Mouse (Mus musculus): ENCODE results near the gene Tmem88. TPM values are rescaled to one million over a fixed set of nuclear protein-coding genes. Genes with fewer than 3 reads are reported as not detected.

Tmem88 gene
- polyA plus RNA-seq, 1 experiment from 2014 or later, result 46.7 TPM

- Histone ChIP-seq H3K27me3 (ENCODE audit: control insufficient read depth, insufficient read depth, low read length) (no peaks in the 10 kb centered on the region), H3K4me3 (ENCODE audit: control insufficient read depth in 1 of 2, insufficient read depth in 1 of 2, low read depth in 1 of 2, low read length in 2 of 2) (no peak overlapping the region), H3K4me1 (ENCODE audit: control insufficient read depth in 2 of 2, insufficient read depth in 2 of 2, low read length in 2 of 2) (peaks cover 10 to 13% of the 10 kb centered on the region in 2 experiments), H3K4me2 (ENCODE audit: low read length) (no peak overlapping the region), H3K36me3 (ENCODE audit: control insufficient read depth, insufficient read depth, low read length) (peaks cover 62% of the 10 kb centered on the region), H3K27ac (replicated peaks in 1 of 2; ENCODE audit: control insufficient read depth in 1 of 2, insufficient read depth in 1 of 2, low read depth in 2 of 2, low read length in 2 of 2) (no peak overlapping the region), H3K9me3 (ENCODE audit: control insufficient read depth, low read length) (no peaks in the 10 kb centered on the region), H3K9ac (ENCODE audit: low read length) (no peak overlapping the region)
- ATAC-seq (ENCODE audit: insufficient number of reproducible peaks, insufficient read depth, low FRiP score, low read depth), result no peak
- WGBS, result 88% methylated on average over 16 of the region's 16 CpGs
Measured at GRCm38 (mm10) chr11:69406867-69407723, 9.1 kb upstream of the Tmem88 start.

- no peak overlapping the region for H3K27ac ChIP-seq (replicated peaks in 1 of 2; ENCODE audit: control insufficient read depth in 1 of 2, insufficient read depth in 1 of 2, low read depth in 2 of 2, low read length in 2 of 2)
- no peak overlapping the region for H3K4me2 ChIP-seq (ENCODE audit: low read length)
- H3K9me3 ChIP-seq (ENCODE audit: control insufficient read depth, low read length), result no peaks in the 10 kb centered on the region
- no peak for ATAC-seq (ENCODE audit: insufficient number of reproducible peaks, insufficient read depth, low FRiP score, low read depth)
- 90% methylated on average over 19 of the region's 19 CpGs for WGBS
- peaks cover 69% of the 10 kb centered on the region for H3K36me3 ChIP-seq (ENCODE audit: control insufficient read depth, insufficient read depth, low read length)
- H3K4me3 ChIP-seq (ENCODE audit: control insufficient read depth in 1 of 2, insufficient read depth in 1 of 2, low read depth in 1 of 2, low read length in 2 of 2), result no peak overlapping the region
- peaks cover 6 to 7% of the 10 kb centered on the region in 2 experiments for H3K4me1 ChIP-seq (ENCODE audit: control insufficient read depth in 2 of 2, insufficient read depth in 2 of 2, low read length in 2 of 2)
- no peaks in the 10 kb centered on the region for H3K27me3 ChIP-seq (ENCODE audit: control insufficient read depth, insufficient read depth, low read length)
- no peak overlapping the region for H3K9ac ChIP-seq (ENCODE audit: low read length)
Measured at GRCm38 (mm10) chr11:69406282-69406681, 8.2 kb upstream of the Tmem88 start.

DNA sequence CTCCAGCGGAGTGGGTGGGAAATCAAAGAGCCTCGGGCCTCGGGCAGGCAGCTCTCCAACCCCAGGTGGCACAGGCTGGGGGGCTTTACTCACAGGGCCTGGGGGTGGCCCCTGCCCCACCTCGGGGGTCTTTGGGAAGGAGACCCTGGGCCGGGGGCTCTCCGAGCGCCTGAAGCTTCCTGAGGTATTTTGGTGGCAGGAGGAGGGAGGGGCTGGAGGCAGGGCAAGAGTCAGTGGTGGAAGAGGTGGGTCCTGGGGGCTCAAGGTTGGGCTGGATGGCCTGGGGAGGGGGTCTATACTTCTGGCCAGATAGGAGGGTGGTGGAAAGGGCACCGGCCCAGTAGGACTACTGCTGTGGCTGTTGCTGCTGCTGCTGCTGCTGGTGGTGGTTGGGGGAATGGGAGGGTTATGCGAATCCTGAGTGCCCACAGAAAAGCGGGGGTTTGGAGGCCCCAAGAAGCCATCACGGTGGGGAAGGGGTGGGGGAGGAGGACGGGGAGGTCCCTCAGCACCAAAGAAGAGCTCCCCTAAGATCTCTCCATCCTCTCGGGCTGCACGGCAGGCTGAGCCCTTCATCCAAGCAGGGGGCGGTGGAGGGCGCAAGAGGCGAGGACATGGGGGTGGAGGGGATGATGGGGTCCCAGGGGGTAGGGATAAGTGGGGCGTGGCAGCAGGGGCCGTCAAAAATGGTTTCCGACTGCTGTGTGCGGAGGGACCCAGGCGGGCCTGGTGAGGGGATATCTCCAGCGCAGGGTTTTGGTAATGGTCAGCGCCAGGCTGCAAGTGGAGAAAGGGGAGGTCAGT is 7.6 kb upstream of the Tmem88 start:
- ATAC-seq (ENCODE audit: insufficient number of reproducible peaks, insufficient read depth, low FRiP score, low read depth), result no peak
- H3K4me1 ChIP-seq (ENCODE audit: control insufficient read depth in 2 of 2, insufficient read depth in 2 of 2, low read length in 2 of 2), result peaks cover 6 to 7% of the 10 kb centered on the region in 2 experiments
- H3K4me3 ChIP-seq (ENCODE audit: control insufficient read depth in 1 of 2, insufficient read depth in 1 of 2, low read depth in 1 of 2, low read length in 2 of 2), result no peak overlapping the region
- H3K9me3 ChIP-seq (ENCODE audit: control insufficient read depth, low read length), result no peaks in the 10 kb centered on the region
- no peaks in the 10 kb centered on the region for H3K27me3 ChIP-seq (ENCODE audit: control insufficient read depth, insufficient read depth, low read length)
- H3K4me2 ChIP-seq (ENCODE audit: low read length), result no peak overlapping the region
- peaks cover 75% of the 10 kb centered on the region for H3K36me3 ChIP-seq (ENCODE audit: control insufficient read depth, insufficient read depth, low read length)
- H3K27ac ChIP-seq (replicated peaks in 1 of 2; ENCODE audit: control insufficient read depth in 1 of 2, insufficient read depth in 1 of 2, low read depth in 2 of 2, low read length in 2 of 2), result no peak overlapping the region
- no peak overlapping the region for H3K9ac ChIP-seq (ENCODE audit: low read length)
- WGBS, result 89% methylated on average over 24 of the region's 24 CpGs

DNA sequence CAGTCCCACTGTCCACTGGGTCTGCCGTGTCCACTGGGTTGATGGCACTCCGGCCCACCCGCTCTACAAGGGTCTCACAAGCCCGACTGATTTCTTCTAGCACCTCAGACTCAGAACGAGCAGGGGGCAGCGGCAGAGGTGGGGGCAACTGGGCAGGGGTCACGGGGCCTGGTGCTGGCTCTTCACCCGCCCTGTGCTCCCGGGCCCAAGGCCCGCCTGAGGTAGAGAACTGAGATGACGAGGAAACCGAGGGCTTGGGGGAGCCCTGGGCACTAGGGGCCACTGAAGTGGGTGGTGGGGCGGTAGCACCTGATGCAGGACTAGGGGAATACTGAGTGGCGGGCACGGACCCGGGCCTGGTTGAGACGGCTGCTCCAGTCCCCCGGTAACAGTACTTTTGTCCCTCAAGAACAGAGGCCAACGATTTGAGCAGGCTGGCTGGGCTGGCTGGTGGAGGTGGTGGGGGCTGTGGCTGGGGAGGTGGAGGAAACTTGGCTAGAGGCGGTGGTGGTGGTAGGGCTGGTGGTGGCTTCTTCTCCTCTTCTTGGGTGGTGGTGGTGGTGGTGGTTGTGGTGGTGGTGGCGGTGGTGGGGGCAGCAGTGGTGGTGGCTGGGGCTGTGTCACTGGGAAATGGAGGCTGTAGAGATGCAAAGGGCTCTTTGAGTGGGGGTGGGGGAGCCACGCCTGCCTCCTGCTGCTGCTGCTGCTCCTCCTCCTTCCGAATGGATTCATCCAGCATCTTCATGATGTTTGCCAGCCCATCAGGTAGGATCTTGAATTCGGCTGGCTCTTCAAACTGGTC is 6.8 kb upstream of the Tmem88 start:
- H3K27ac ChIP-seq (replicated peaks in 1 of 2; ENCODE audit: control insufficient read depth in 1 of 2, insufficient read depth in 1 of 2, low read depth in 2 of 2, low read length in 2 of 2), result no peak overlapping the region

DNA sequence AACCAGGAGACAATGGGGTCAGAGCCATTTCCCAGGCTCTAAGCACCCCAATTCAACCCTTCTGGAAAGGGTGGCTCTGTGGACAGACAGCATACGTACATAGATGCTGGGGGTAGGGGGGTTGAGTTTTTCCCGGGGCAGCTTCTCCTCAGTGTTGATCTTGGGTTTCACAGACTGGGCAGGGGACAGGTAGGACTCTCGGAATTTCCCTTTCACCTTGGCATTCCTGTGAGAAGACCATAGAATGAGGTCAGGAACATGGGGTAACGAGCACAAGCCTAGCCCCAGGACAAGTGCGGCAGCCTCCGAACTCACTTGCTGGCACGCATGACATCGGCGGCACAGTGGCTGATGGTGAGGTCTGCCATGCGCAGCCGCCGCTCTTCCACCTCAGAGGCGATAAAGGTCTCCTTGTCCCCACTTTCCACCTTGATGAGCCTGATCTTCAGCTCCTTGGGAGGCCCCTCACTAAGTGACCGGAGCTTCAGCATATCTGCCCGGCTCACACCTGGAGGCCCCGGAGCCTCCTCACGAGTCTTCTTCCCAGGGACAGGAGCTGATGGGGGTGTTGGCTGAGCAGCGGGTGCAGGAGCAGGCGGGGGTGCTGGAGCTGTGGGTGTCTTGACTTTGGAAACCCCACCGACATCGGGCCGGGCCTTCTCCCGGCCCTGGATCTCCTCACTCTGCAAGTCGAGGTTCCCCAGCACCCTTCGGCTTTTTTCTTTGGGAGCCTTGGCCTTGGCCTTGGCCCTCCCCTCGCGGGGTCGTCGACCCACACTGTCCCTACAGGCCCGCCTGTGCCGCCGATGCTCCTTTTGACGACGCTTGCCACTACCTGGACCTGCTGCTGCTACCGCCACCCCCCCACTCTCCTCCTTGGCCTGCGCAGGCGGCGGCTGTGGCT is 5.9 kb upstream of the Tmem88 start:
- no peak overlapping the region for H3K9ac ChIP-seq (ENCODE audit: low read length)
- no peak overlapping the region for H3K27ac ChIP-seq (replicated peaks in 1 of 2; ENCODE audit: control insufficient read depth in 1 of 2, insufficient read depth in 1 of 2, low read depth in 2 of 2, low read length in 2 of 2)
- peaks cover 87% of the 10 kb centered on the region for H3K36me3 ChIP-seq (ENCODE audit: control insufficient read depth, insufficient read depth, low read length)
- H3K27me3 ChIP-seq (ENCODE audit: control insufficient read depth, insufficient read depth, low read length), result no peaks in the 10 kb centered on the region
- no peak overlapping the region for H3K4me3 ChIP-seq (ENCODE audit: control insufficient read depth in 1 of 2, insufficient read depth in 1 of 2, low read depth in 1 of 2, low read length in 2 of 2)
- H3K4me1 ChIP-seq (ENCODE audit: control insufficient read depth in 2 of 2, insufficient read depth in 2 of 2, low read length in 2 of 2), result peaks cover 7 to 9% of the 10 kb centered on the region in 2 experiments
- no peak for ATAC-seq (ENCODE audit: insufficient number of reproducible peaks, insufficient read depth, low FRiP score, low read depth)
- H3K9me3 ChIP-seq (ENCODE audit: control insufficient read depth, low read length), result no peaks in the 10 kb centered on the region
- H3K4me2 ChIP-seq (ENCODE audit: low read length), result no peak overlapping the region
- WGBS, result 89% methylated on average over 37 of the region's 38 CpGs

More for the DNA sequence above, 6.8 kb upstream of the Tmem88 start:
- Histone ChIP-seq H3K36me3 (ENCODE audit: control insufficient read depth, insufficient read depth, low read length) (peaks cover 83% of the 10 kb centered on the region), H3K27me3 (ENCODE audit: control insufficient read depth, insufficient read depth, low read length) (no peaks in the 10 kb centered on the region), H3K4me1 (ENCODE audit: control insufficient read depth in 2 of 2, insufficient read depth in 2 of 2, low read length in 2 of 2) (peaks cover 7% of the 10 kb centered on the region in 2 experiments), H3K9ac (ENCODE audit: low read length) (no peak overlapping the region), H3K9me3 (ENCODE audit: control insufficient read depth, low read length) (no peaks in the 10 kb centered on the region), H3K4me2 (ENCODE audit: low read length) (no peak overlapping the region), H3K4me3 (ENCODE audit: control insufficient read depth in 1 of 2, insufficient read depth in 1 of 2, low read depth in 1 of 2, low read length in 2 of 2) (no peak overlapping the region)
- 92% methylated on average over 24 of the region's 24 CpGs for WGBS
- ATAC-seq (ENCODE audit: insufficient number of reproducible peaks, insufficient read depth, low FRiP score, low read depth), result no peak

- H3K27ac ChIP-seq (replicated peaks in 1 of 2; ENCODE audit: control insufficient read depth in 1 of 2, insufficient read depth in 1 of 2, low read depth in 2 of 2, low read length in 2 of 2), result no peak overlapping the region
- no peak overlapping the region for H3K9ac ChIP-seq (ENCODE audit: low read length)
- 84% methylated on average over 12 of the region's 12 CpGs for WGBS
- ATAC-seq (ENCODE audit: insufficient number of reproducible peaks, insufficient read depth, low FRiP score, low read depth), result no peak
- H3K36me3 ChIP-seq (ENCODE audit: control insufficient read depth, insufficient read depth, low read length), result peaks cover 75% of the 10 kb centered on the region
- H3K27me3 ChIP-seq (ENCODE audit: control insufficient read depth, insufficient read depth, low read length), result no peaks in the 10 kb centered on the region
- no peak overlapping the region for H3K4me2 ChIP-seq (ENCODE audit: low read length)
- H3K4me1 ChIP-seq (ENCODE audit: control insufficient read depth in 2 of 2, insufficient read depth in 2 of 2, low read length in 2 of 2), result peaks cover 10 to 13% of the 10 kb centered on the region in 2 experiments; a peak in 3 of 4 replicates
- no peaks in the 10 kb centered on the region for H3K9me3 ChIP-seq (ENCODE audit: control insufficient read depth, low read length)
- H3K4me3 ChIP-seq (ENCODE audit: control insufficient read depth in 1 of 2, insufficient read depth in 1 of 2, low read depth in 1 of 2, low read length in 2 of 2), result no peak overlapping the region
Measured at GRCm38 (mm10) chr11:69401987-69402386, 4.0 kb upstream of the Tmem88 start.
